Mouse (Mus musculus): ENCODE measurements around the gene Znrf3.

- TF ChIP-seq CTCF (IDR thresholded peaks at IDR 0.05; ENCODE audit: low read depth, low read length) (no peak), GATA1 (IDR thresholded peaks at IDR 0.05; ENCODE audit: borderline replicate concordance, low read length) (no peak), POLR2AphosphoS5 (IDR thresholded peaks at IDR 0.05; ENCODE audit: insufficient replicate concordance, low read depth, low read length) (no peak)
Observed at GRCm38 (mm10) chr11:5444599-5445451, at the start of gene Znrf3.

Data from G1E (cell line).